Mouse (Mus musculus) myocyte (in vitro differentiated cells): ENCODE measurements around the gene Mylk2.

ENCODE experiments used
- E2F4 ChIP-seq: IDR thresholded peaks from one replicate; pipeline ENCODE4 v1.6.1; 2011; ENCODE audit warnings: mild to moderate bottlenecking, control low read depth, moderate library complexity; ENCODE audit not compliant: insufficient read depth
- MAX ChIP-seq: IDR thresholded peaks from one replicate; pipeline ENCODE4 v1.6.1; 2011; ENCODE audit warnings: low read depth, mild to moderate bottlenecking, control low read depth
- POLR2A ChIP-seq: IDR thresholded peaks from one replicate; pipeline ENCODE4 v1.6.1; 2011; ENCODE audit warnings: low read depth, mild to moderate bottlenecking, control low read depth, moderate library complexity; ENCODE audit not compliant: insufficient read length
- POLR2AphosphoS2 ChIP-seq: IDR thresholded peaks from one replicate; pipeline ENCODE4 v1.6.1; 2011; ENCODE audit warnings: low read depth, control low read depth; ENCODE audit not compliant: insufficient read length
- REST ChIP-seq: IDR thresholded peaks from one replicate; pipeline ENCODE4 v1.6.1; 2011; ENCODE audit warnings: mild to moderate bottlenecking, control low read depth, moderate library complexity; ENCODE audit not compliant: insufficient read depth, insufficient read length
- TCF12 ChIP-seq: IDR thresholded peaks from one replicate; pipeline ENCODE4 v1.6.1; 2011; ENCODE audit warnings: mild to moderate bottlenecking, control low read depth; ENCODE audit not compliant: poor library complexity, insufficient read depth, severe bottlenecking
- TCF3 ChIP-seq: IDR thresholded peaks from one replicate; pipeline ENCODE4 v1.6.1; 2011; ENCODE audit warnings: low read depth, control low read depth; ENCODE audit not compliant: insufficient read length
- USF1 ChIP-seq: IDR thresholded peaks from one replicate; pipeline ENCODE4 v1.6.1; 2011; ENCODE audit warnings: low read depth, mild to moderate bottlenecking, control low read depth, moderate library complexity

DNA sequence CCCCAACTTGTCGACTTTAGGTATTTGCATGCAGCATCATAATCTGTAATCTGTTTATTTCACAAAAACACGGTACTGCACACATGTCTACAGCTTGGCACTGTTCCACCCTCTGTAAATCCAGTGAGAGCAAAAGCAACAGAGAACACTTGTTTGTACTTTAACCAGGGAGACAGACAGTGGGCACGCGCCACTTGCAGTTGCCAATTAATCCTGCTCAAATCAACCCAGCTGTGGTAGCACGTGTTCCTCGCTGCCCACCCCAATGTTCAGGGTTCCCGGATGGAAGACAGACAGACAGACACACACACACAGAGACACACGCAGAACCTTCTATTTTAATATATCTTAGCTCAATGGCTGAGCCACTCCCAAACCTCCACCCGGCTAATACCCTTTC lies 15.3 kb upstream of the Mylk2 start:
- TF ChIP-seq MAX, result no peak
- TF ChIP-seq POLR2A, result no peak
- no peak for TF ChIP-seq TCF12
- peak; percentile 52 for TF ChIP-seq POLR2AphosphoS2
- no peak for TF ChIP-seq REST
- TF ChIP-seq E2F4, result no peak
- TF ChIP-seq TCF3, result no peak
- TF ChIP-seq USF1, result no peak
